In the genomic region with DNA sequence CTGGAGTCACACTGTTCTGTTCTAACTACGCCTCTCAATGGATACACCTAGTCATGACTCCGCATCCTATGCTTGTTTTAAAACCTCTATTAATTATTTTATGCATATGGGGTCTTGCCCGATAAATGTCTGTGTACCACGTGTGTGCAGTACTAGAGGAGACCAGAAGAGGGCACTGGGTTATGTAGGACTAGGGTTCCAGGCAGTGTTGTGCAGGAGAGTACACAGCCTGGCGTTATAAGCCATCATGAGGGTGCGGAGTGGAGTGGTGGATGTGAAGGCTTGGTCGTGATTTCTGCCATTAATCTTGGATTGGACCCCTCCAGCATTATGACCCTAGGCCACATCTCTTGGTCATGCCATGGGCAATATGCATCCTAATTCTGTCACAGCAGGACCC, we compare ENCODE assay signal across 22 mouse cellular contexts. TPM values are rescaled to one million over a fixed set of nuclear protein-coding genes. Genes with fewer than 3 reads are reported as not detected.
DNase-seq lines count a peak whose midpoint lies in the region; ATAC-seq and TF ChIP-seq lines count a peak whose summit lies in the region.
"Had no signal": no experiment of that assay in that cellular context is flagged by ENCODE, and none has a peak within 500 bp of the region (broad histone marks: within the 10 kb centered on the region; RNA-seq: fewer than 3 reads in every experiment).

No protein-coding gene starts in this region.

- H3K27me3 ChIP-seq in megakaryocyte, embryonic 14.5 days (replicated peaks) = no peaks in the 10 kb centered on the region
- no peaks in the 10 kb centered on the region for H3K27me3 ChIP-seq in stomach, postnatal 0 days (ENCODE audit: control insufficient read depth, insufficient read depth, low read length)
- H3K27me3 ChIP-seq: embryonic facial prominence, embryonic 15.5 days; heart, embryonic 13.5 days had no signal

- no peak for ATAC-seq in CD4-positive, CD25-positive, alpha-beta regulatory T cell, adult 4 months
- no peak for ATAC-seq in megakaryocyte, adult 5-6 weeks (ENCODE audit: poor library complexity, severe bottlenecking)
- no peak for ATAC-seq in stomach, postnatal 0 days (ENCODE audit: low FRiP score, low TSS enrichment)

- no peak overlapping the region for H3K4me2 ChIP-seq in stomach, postnatal 0 days (replicated peaks; ENCODE audit: low read depth)
- H3K4me2 ChIP-seq: embryonic facial prominence, embryonic 15.5 days; heart, embryonic 13.5 days; hindbrain, embryonic 14.5 days had no signal

- no peak for TF ChIP-seq EP300 in stomach, postnatal 0 days (optimal IDR thresholded peaks at IDR 0.05)

- peak; percentile 21 for DNase-seq in CD4-positive, CD25-positive, alpha-beta regulatory T cell, adult 2 months (ENCODE audit: low read depth, low spot score)
- no peak for DNase-seq in layer of hippocampus, adult 2 months (ENCODE audit: low spot score in 2 of 2)
- no peak for DNase-seq in layer of hippocampus, adult 8-10 months (ENCODE audit: low spot score in 2 of 2)
- peak; percentile 13 for DNase-seq in stomach, postnatal 0 days (ENCODE audit: low spot score)
- DNase-seq in right cerebral cortex, postnatal 14 days = no peak
- DNase-seq: adrenal gland, adult 8-10 months; cerebellum, adult 11 months; cerebellum, postnatal 25 days; kidney, adult 11 months; kidney, postnatal 10 days; left cerebral cortex, postnatal 4 days; liver; lung, postnatal 10 days; right cerebral cortex, postnatal 4 days; thymus, postnatal 25 days had no signal

- H3K36me3 ChIP-seq in megakaryocyte, embryonic 14.5 days (replicated peaks; ENCODE audit: low read length) = peaks cover 92% of the 10 kb centered on the region
- no peaks in the 10 kb centered on the region for H3K36me3 ChIP-seq in stomach, postnatal 0 days (ENCODE audit: control insufficient read depth, insufficient read depth, low read length)

- peak; percentile 42 for TF ChIP-seq CTCF in layer of hippocampus, adult 2 months (conservative IDR thresholded peaks at IDR 0.05)
- TF ChIP-seq CTCF in stomach, postnatal 0 days (IDR thresholded peaks at IDR 0.05; ENCODE audit: low read depth) = peak; percentile 47

- WGBS in stomach, postnatal 0 days = 99% methylated on average over 7 of the region's 7 CpGs

- peaks cover 83% of the 10 kb centered on the region for H3K4me1 ChIP-seq in megakaryocyte, embryonic 14.5 days
- H3K4me1 ChIP-seq in stomach, postnatal 0 days (replicated peaks; ENCODE audit: control insufficient read depth, insufficient read depth) = no peaks in the 10 kb centered on the region
- H3K4me1 ChIP-seq: embryonic facial prominence, embryonic 15.5 days had no signal

- no peak overlapping the region for H3K4me3 ChIP-seq in layer of hippocampus, adult 2 months
- H3K4me3 ChIP-seq in megakaryocyte, embryonic 14.5 days (replicated peaks) = peak overlapping the region; percentile 42
- H3K4me3 ChIP-seq in stomach, postnatal 0 days (ENCODE audit: low read depth, low read length) = no peak overlapping the region
- H3K4me3 ChIP-seq: embryonic facial prominence, embryonic 15.5 days; heart, embryonic 13.5 days had no signal

- peaks cover 4% of the 10 kb centered on the region; the same call in 1 of the 2 replicates for H3K9me3 ChIP-seq in megakaryocyte, embryonic 14.5 days
- no peaks in the 10 kb centered on the region for H3K9me3 ChIP-seq in stomach, postnatal 0 days (ENCODE audit: control insufficient read depth, low read length)
- H3K9me3 ChIP-seq: embryonic facial prominence, embryonic 15.5 days had no signal

- H3K27ac ChIP-seq in layer of hippocampus, adult 2 months = no peak overlapping the region
- no peak overlapping the region for H3K27ac ChIP-seq in stomach, postnatal 0 days (replicated peaks)
- H3K27ac ChIP-seq: embryonic facial prominence, embryonic 15.5 days; heart, embryonic 13.5 days; hindbrain, embryonic 14.5 days had no signal

- no peak overlapping the region for H3K9ac ChIP-seq in stomach, postnatal 0 days (ENCODE audit: low read length)
- H3K9ac ChIP-seq: embryonic facial prominence, embryonic 15.5 days; heart, embryonic 13.5 days; hindbrain, embryonic 14.5 days had no signal

RNA-seq across cellular contexts. Expression of a gene that starts 10.4 kb away (rescaled TPM):
- polyA plus RNA-seq in CD4-positive, CD25-positive, alpha-beta regulatory T cell, adult 4 months (2017; shearing (Covaris generic)) = 10 to 100 TPM; 24.7 to 29.7 TPM
- total RNA-seq in layer of hippocampus, adult 2 months (2021) = 1 to 10 TPM; 1.6 to 1.8 TPM
- 1 to 10 TPM; 1.4 to 3.1 (median 2.1) TPM for total RNA-seq in layer of hippocampus, adult 8-10 months (2022)
- polyA plus RNA-seq in megakaryocyte, embryonic 14.5 days (2012; ENCODE audit: insufficient read depth, low replicate concordance) = 9.2 and 15.3 TPM in 2 replicates
- total RNA-seq in megakaryocyte, adult 5-6 weeks (2015) = 2.5 and 4.1 TPM in 2 replicates
- 1.2 and 4.0 TPM in 2 replicates for total RNA-seq in megakaryocyte, adult 5-6 weeks (2017)
- 355 and 371 TPM in 2 replicates for polyA plus RNA-seq in stomach, postnatal 0 days (2015; fragmentation: Nextera tagmentation; extraction: Ambion mirVana)

RNA-seq across cellular contexts. Expression of a gene that starts 28.3 kb away (rescaled TPM):
- polyA plus RNA-seq in CD4-positive, CD25-positive, alpha-beta regulatory T cell, adult 4 months (2017; shearing (Covaris generic)) = 1 to 10 TPM; 6.3 to 8.3 TPM
- total RNA-seq in layer of hippocampus, adult 2 months (2021) = 10 to 100 TPM; 10.7 to 11.6 TPM
- total RNA-seq in layer of hippocampus, adult 8-10 months (2022) = 10 to 100 TPM in 2 of 4 experiments, 1 to 10 TPM in 2; 9.3 to 11.8 (median 10.3) TPM
- polyA plus RNA-seq in megakaryocyte, embryonic 14.5 days (2012; ENCODE audit: insufficient read depth, low replicate concordance) = 45.3 and 49.8 TPM in 2 replicates
- 14.0 and 15.1 TPM in 2 replicates for total RNA-seq in megakaryocyte, adult 5-6 weeks (2015)
- 12.8 and 15.5 TPM in 2 replicates for total RNA-seq in megakaryocyte, adult 5-6 weeks (2017)
- 13.9 and 14.8 TPM in 2 replicates for polyA plus RNA-seq in stomach, postnatal 0 days (2015; fragmentation: Nextera tagmentation; extraction: Ambion mirVana)

RNA-seq across cellular contexts. Expression of a gene that starts 37.5 kb away (rescaled TPM):
- 10 to 100 TPM; 20.2 to 22.3 TPM for polyA plus RNA-seq in CD4-positive, CD25-positive, alpha-beta regulatory T cell, adult 4 months (2017; shearing (Covaris generic))
- total RNA-seq in layer of hippocampus, adult 2 months (2021) = 10 to 100 TPM; 37.1 to 38.0 TPM
- total RNA-seq in layer of hippocampus, adult 8-10 months (2022) = 10 to 100 TPM; 30.7 to 44.0 (median 42.9) TPM
- 53.7 and 98.5 TPM in 2 replicates for polyA plus RNA-seq in megakaryocyte, embryonic 14.5 days (2012; ENCODE audit: insufficient read depth, low replicate concordance)
- total RNA-seq in megakaryocyte, adult 5-6 weeks (2015) = 15.0 and 29.5 TPM in 2 replicates
- total RNA-seq in megakaryocyte, adult 5-6 weeks (2017) = 9.3 and 12.2 TPM in 2 replicates
- polyA plus RNA-seq in stomach, postnatal 0 days (2015; fragmentation: Nextera tagmentation; extraction: Ambion mirVana) = 1.6 and 3.6 TPM in 2 replicates

RNA-seq across cellular contexts. Expression of a gene that starts 37.9 kb away (rescaled TPM):
- polyA plus RNA-seq in CD4-positive, CD25-positive, alpha-beta regulatory T cell, adult 4 months (2017; shearing (Covaris generic)) = 1 to 10 TPM in 1 of 2 experiments, under 1 TPM in 1; 0.51 to 1.4 TPM
- total RNA-seq in layer of hippocampus, adult 2 months (2021) = 10 to 100 TPM in 1 of 2 experiments, 1 to 10 TPM in 1; 6.5 to 10.3 TPM
- 1 to 10 TPM; 7.5 to 9.8 (median 8.8) TPM for total RNA-seq in layer of hippocampus, adult 8-10 months (2022)
- 5.4 and 30.6 TPM in 2 replicates for polyA plus RNA-seq in megakaryocyte, embryonic 14.5 days (2012; ENCODE audit: insufficient read depth, low replicate concordance)
- total RNA-seq in megakaryocyte, adult 5-6 weeks (2015) = 2.7 and 3.7 TPM in 2 replicates
- 32.6 and 40.2 TPM in 2 replicates for total RNA-seq in megakaryocyte, adult 5-6 weeks (2017)
- 3.6 and 3.8 TPM in 2 replicates for polyA plus RNA-seq in stomach, postnatal 0 days (2015; fragmentation: Nextera tagmentation; extraction: Ambion mirVana)

RNA-seq across cellular contexts. Expression of a gene that starts 59.2 kb away (rescaled TPM):
- under 1 TPM in 1 of 2 experiments, not detected in 1; 0.28 TPM for polyA plus RNA-seq in CD4-positive, CD25-positive, alpha-beta regulatory T cell, adult 4 months (2017; shearing (Covaris generic))
- total RNA-seq in layer of hippocampus, adult 2 months (2021) = not detected
- not detected for total RNA-seq in layer of hippocampus, adult 8-10 months (2022)
- not detected in 2 replicates for polyA plus RNA-seq in megakaryocyte, embryonic 14.5 days (2012; ENCODE audit: insufficient read depth, low replicate concordance)
- 0.23 and 1.5 TPM in 2 replicates for total RNA-seq in megakaryocyte, adult 5-6 weeks (2015)
- total RNA-seq in megakaryocyte, adult 5-6 weeks (2017) = 0.20 TPM in 1 of 2 replicates, not detected in the other
- 4.7 and 5.2 TPM in 2 replicates for polyA plus RNA-seq in stomach, postnatal 0 days (2015; fragmentation: Nextera tagmentation; extraction: Ambion mirVana)
- total RNA-seq: layer of hippocampus, adult 18-20 months; left cerebral cortex, postnatal 4 days had no signal
- polyA plus RNA-seq: hindbrain, embryonic 14.5 days had no signal

Comparison
In these comparisons a context has a peak if more than half of its experiments do, and no peak if none do; other contexts are left out.
1. DNase-seq: peak in CD4-positive, CD25-positive, alpha-beta regulatory T cell, adult 2 months (single experiment) and stomach, postnatal 0 days (single experiment); none in layer of hippocampus, adult 2 months (0 of 2), layer of hippocampus, adult 8-10 months (0 of 2) and right cerebral cortex, postnatal 14 days (single experiment).